Mouse (Mus musculus): Measurements from ENCODE around the gene Snx15. TPM values are rescaled to one million over a fixed set of nuclear protein-coding genes. Genes with fewer than 3 reads are reported as not detected.

The Snx15 gene
- polyA plus RNA-seq, 1 experiment from 2014 or later, result 25.5 TPM

DNA sequence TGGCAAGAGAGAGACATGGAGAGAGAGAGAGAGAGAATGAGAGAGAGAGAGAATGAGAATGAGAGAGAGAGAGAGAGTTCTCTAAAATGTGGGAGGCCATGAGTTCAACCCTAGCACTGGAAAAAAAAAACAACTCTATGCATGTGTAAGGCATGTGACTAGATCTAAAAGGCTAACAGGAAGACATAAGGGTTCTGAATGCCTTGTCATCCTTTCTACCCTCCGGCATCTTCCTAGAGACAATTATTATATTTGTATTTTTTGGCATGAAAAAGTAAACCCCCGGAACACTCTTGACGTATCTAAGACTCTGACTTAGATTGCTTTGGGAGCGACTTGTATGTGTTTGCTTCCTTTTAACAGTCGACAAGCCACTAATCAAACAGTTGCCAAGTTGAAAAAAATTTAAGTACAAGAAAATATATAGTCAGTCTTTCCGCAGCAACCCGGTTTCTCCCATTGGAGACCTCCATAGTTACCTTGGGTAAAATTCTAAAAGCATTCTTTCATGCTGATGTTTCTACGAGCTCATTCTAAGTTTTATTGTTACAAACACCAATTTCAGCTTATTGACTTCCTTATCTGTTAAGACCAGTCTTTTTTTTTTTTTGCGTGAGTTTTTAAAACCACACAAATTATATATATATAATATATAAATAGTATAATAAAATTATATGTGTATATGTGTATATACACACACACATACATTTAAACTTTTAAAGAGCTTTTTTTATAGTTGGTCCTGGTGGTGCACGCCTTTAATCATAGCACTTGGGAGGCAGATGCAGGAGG lies 1.1 kb downstream of the Snx15 start:
- H3K27me3 ChIP-seq (ENCODE audit: control insufficient read depth, insufficient read depth, low read length), result no peaks in the 10 kb centered on the region
- H3K4me2 ChIP-seq, result peak overlapping the region; percentile 52
- H3K4me1 ChIP-seq (ENCODE audit: control insufficient read depth, insufficient read depth, low read length), result peaks cover under 1% of the 10 kb centered on the region; the same call in 1 of the 2 replicates
- no peaks in the 10 kb centered on the region for H3K36me3 ChIP-seq (ENCODE audit: control insufficient read depth, insufficient read depth, low read length)
- peak overlapping the region; percentile 52 for H3K27ac ChIP-seq (ENCODE audit: low read depth, low read length)
- H3K4me3 ChIP-seq (ENCODE audit: low read depth, low read length), result peak overlapping the region; percentile 40
- WGBS (ENCODE audit: insufficient replicate concordance), result 69% methylated on average over 10 of the region's 10 CpGs
- ATAC-seq (replicated peaks; ENCODE audit: insufficient number of reproducible peaks, low FRiP score, low TSS enrichment), result no peak
- H3K9ac ChIP-seq (ENCODE audit: low read depth, low read length), result peak overlapping the region; percentile 61
- no peaks in the 10 kb centered on the region for H3K9me3 ChIP-seq (replicated peaks; ENCODE audit: control insufficient read depth, low read length)

DNA sequence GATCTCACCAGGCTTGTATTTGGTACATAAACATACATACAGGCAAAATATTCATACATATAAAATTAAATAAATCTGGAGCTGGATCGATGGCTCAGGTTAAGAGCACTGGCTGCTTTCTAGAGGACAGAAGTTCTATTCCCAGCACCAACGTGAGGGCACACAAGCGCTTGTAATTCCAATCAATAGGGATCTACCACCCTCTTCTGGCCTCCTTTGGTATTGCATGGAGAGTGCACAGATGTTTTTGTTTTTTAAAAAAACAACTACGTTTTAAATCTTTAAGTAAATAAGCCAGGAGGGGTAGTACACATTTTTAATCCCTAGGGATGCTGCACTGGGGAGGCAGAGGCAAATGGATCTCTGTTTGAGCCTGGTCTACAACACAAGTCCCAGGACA lies 1.8 kb downstream of the Snx15 start:
- Histone ChIP-seq H3K9me3 (replicated peaks; ENCODE audit: control insufficient read depth, low read length) (no peaks in the 10 kb centered on the region), H3K4me1 (ENCODE audit: control insufficient read depth, insufficient read depth, low read length) (peaks cover 5% of the 10 kb centered on the region; the same call in 1 of the 2 replicates), H3K27me3 (ENCODE audit: control insufficient read depth, insufficient read depth, low read length) (no peaks in the 10 kb centered on the region), H3K36me3 (ENCODE audit: control insufficient read depth, insufficient read depth, low read length) (no peaks in the 10 kb centered on the region), H3K4me3 (ENCODE audit: low read depth, low read length) (no peak overlapping the region), H3K9ac (ENCODE audit: low read depth, low read length) (no peak overlapping the region), H3K27ac (ENCODE audit: low read depth, low read length) (no peak overlapping the region), H3K4me2 (no peak overlapping the region)
- ATAC-seq (replicated peaks; ENCODE audit: insufficient number of reproducible peaks, low FRiP score, low TSS enrichment), result no peak
- 24% methylated on average over 4 of the region's 4 CpGs for WGBS (ENCODE audit: insufficient replicate concordance)

DNA sequence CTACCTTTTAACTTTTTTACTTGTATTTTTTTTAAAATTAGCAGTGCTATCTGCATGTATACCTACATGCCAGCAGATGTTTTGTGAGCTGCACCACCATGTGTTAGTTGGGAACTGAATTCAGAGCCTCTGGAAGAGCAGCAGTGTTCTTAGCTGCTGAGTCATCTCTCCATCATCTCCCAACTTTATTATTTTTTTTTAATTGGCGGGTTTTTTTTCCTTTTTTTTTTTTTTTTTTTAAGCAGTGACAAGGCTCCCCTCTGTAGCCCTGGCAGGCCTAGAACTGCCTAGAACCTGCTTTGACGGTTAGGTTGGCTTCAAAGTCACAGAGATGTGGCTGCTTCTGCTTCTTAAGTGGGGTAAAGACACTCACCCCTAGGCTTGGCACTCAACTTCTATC lies 3.2 kb downstream of the Snx15 start:
- WGBS (ENCODE audit: insufficient replicate concordance), result 61% methylated on average over 2 of the region's 2 CpGs
- ATAC-seq (replicated peaks; ENCODE audit: insufficient number of reproducible peaks, low FRiP score, low TSS enrichment), result no peak

DNA sequence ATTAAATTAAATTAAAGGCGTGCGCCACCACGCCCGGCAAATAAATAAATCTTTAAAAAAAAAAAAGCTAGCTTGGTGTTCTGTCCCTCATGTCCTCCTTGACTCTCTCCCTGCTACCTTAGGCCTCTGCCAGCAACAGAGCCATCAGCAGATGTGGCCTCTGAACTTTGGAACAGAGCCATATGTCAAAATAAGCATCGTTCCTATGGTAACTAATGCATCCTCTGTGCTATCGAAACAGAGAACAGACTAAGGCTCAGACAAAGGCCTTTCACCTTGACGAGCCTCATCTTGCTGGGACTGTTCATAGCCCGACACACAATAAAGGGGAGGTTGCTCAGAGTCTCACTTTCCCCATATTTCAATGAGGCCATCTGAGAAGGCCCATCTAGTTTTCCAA lies 4.8 kb downstream of the Snx15 start:
- H3K36me3 ChIP-seq (ENCODE audit: control insufficient read depth, insufficient read depth, low read length), result no peaks in the 10 kb centered on the region
- H3K4me1 ChIP-seq (ENCODE audit: control insufficient read depth, insufficient read depth, low read length), result peaks cover 5% of the 10 kb centered on the region; the same call in 1 of the 2 replicates
- no peak overlapping the region for H3K4me2 ChIP-seq
- H3K27ac ChIP-seq (ENCODE audit: low read depth, low read length), result no peak overlapping the region
- H3K4me3 ChIP-seq (ENCODE audit: low read depth, low read length), result no peak overlapping the region
- no peaks in the 10 kb centered on the region for H3K27me3 ChIP-seq (ENCODE audit: control insufficient read depth, insufficient read depth, low read length)
- no peak for ATAC-seq (replicated peaks; ENCODE audit: insufficient number of reproducible peaks, low FRiP score, low TSS enrichment)
- no peaks in the 10 kb centered on the region for H3K9me3 ChIP-seq (replicated peaks; ENCODE audit: control insufficient read depth, low read length)
- 86% methylated on average over 8 of the region's 8 CpGs for WGBS (ENCODE audit: insufficient replicate concordance)
- no peak overlapping the region for H3K9ac ChIP-seq (ENCODE audit: low read depth, low read length)

More for the DNA sequence above, 3.2 kb downstream of the Snx15 start:
- Histone ChIP-seq H3K36me3 (ENCODE audit: control insufficient read depth, insufficient read depth, low read length) (no peaks in the 10 kb centered on the region), H3K27ac (ENCODE audit: low read depth, low read length) (no peak overlapping the region), H3K9ac (ENCODE audit: low read depth, low read length) (no peak overlapping the region), H3K4me3 (ENCODE audit: low read depth, low read length) (no peak overlapping the region), H3K4me1 (ENCODE audit: control insufficient read depth, insufficient read depth, low read length) (peaks cover 5% of the 10 kb centered on the region; the same call in 1 of the 2 replicates), H3K4me2 (no peak overlapping the region), H3K9me3 (replicated peaks; ENCODE audit: control insufficient read depth, low read length) (no peaks in the 10 kb centered on the region), H3K27me3 (ENCODE audit: control insufficient read depth, insufficient read depth, low read length) (no peaks in the 10 kb centered on the region)

DNA sequence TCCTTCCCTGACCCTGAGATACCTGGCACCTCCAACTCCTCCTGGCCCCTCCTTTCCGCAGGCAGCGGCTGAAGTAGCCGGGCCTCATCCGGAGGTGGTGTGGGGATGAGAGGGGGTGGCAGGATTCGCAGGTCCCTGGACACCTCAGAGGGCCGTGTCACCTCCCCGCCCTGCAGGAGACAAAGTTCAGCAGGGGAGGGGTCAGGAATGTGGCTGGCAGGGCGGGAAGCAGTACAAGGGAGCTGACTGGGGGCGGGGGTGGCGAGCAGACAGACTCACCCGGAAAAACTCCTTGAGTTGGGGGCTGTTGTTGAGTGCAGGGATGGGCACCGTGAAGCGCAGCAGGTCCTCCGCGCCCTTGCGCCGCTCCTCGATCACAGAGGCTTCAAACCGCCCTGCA lies 6.3 kb downstream of the Snx15 start:
- Histone ChIP-seq H3K4me3 (ENCODE audit: low read depth, low read length) (no peak overlapping the region), H3K27me3 (ENCODE audit: control insufficient read depth, insufficient read depth, low read length) (no peaks in the 10 kb centered on the region), H3K9me3 (replicated peaks; ENCODE audit: control insufficient read depth, low read length) (no peaks in the 10 kb centered on the region), H3K4me2 (peak overlapping the region; percentile 31), H3K27ac (ENCODE audit: low read depth, low read length) (no peak overlapping the region), H3K9ac (ENCODE audit: low read depth, low read length) (peak overlapping the region; percentile 62), H3K4me1 (ENCODE audit: control insufficient read depth, insufficient read depth, low read length) (peaks cover 9% of the 10 kb centered on the region; the same call in 1 of the 2 replicates), H3K36me3 (ENCODE audit: control insufficient read depth, insufficient read depth, low read length) (no peaks in the 10 kb centered on the region)
- ATAC-seq (replicated peaks; ENCODE audit: insufficient number of reproducible peaks, low FRiP score, low TSS enrichment), result no peak
- WGBS (ENCODE audit: insufficient replicate concordance), result 18% methylated on average over 19 of the region's 19 CpGs

DNA sequence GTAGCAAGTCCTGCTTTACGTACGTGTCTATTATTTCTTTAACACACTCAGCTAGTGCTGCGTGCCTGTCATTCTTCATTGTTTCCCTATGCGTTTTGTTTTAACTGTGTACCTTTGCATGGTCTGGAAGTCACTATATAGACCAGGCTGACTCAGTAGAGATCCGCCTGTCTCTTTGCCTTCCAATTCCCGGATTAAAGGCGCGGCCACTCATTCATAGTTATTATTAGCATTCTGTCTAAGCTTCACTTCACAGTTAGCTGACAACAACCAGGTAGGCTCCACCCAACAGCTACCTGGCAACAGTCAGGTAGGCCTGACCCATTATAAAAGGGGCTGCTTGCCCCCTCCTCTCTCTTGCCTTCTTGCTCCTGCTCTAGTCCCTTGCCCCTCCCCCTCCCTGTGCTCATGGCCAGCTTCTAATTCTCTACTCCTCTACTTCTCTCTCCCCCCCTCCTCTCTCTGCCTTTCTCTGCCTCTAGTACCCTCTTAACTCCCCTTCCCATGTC lies 9.4 kb downstream of the Snx15 start:
- H3K27ac ChIP-seq (ENCODE audit: low read depth, low read length), result peak overlapping the region; percentile 97
- peaks cover 17% of the 10 kb centered on the region for H3K36me3 ChIP-seq (ENCODE audit: control insufficient read depth, insufficient read depth, low read length)
- H3K4me2 ChIP-seq, result peak overlapping the region; percentile 72
- no peak for ATAC-seq (replicated peaks; ENCODE audit: insufficient number of reproducible peaks, low FRiP score, low TSS enrichment)
- peak overlapping the region; percentile 92 for H3K9ac ChIP-seq (ENCODE audit: low read depth, low read length)
- H3K4me3 ChIP-seq (ENCODE audit: low read depth, low read length), result peak overlapping the region; percentile 73
- H3K9me3 ChIP-seq (replicated peaks; ENCODE audit: control insufficient read depth, low read length), result no peaks in the 10 kb centered on the region
- no peaks in the 10 kb centered on the region for H3K27me3 ChIP-seq (ENCODE audit: control insufficient read depth, insufficient read depth, low read length)
- WGBS (ENCODE audit: insufficient replicate concordance), result 3% methylated on average over 8 of the region's 8 CpGs
- H3K4me1 ChIP-seq (ENCODE audit: control insufficient read depth, insufficient read depth, low read length), result peaks cover 15% of the 10 kb centered on the region; the same call in 1 of the 2 replicates

DNA sequence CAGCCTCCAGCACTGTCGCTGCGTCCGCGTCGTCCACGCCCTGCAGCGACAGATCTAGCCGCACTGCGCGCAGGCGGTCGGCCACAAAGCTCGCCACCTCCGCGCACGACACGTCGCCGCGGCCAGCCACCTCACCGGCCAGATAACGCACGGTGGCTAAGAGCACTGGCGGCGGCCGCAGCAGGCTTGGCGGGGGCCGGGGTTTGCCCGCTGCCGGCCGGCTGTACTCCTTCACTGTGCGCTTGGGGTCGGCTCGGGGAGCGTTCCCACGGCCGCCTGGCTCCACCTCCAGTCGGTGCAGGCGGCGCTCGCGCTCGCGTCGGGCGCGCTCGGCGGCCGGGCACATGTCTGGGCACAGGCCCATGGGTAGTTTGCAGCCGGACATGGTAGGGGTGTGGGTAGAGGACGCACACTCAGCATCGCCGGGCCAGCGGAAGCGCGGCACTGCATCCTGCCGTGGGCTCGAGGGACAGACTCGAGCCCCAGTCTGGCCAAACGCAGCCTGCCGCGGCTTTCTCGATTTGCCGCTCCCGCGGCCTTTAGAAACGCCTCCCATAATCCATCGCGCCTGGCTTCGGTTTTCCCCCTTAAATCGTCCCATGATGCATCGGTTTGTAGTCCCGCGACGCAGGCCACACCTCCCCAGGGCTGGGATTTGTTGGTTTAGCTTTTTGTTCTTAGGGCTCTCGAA lies 10.0 kb downstream of the Snx15 start, which contains the start of gene Sac3d1:
Gene Sac3d1 (minus strand): TSS at position 665 of the 691 bp plus-strand sequence.
- Histone ChIP-seq H3K9me3 (replicated peaks; ENCODE audit: control insufficient read depth, low read length) (no peaks in the 10 kb centered on the region), H3K27ac (ENCODE audit: low read depth, low read length) (peak within 1 kb of the TSS; percentile 97), H3K4me2 (peak within 1 kb of the TSS; percentile 72), H3K4me1 (ENCODE audit: control insufficient read depth, insufficient read depth, low read length) (peaks cover 15% of the 10 kb centered on the region; the same call in 1 of the 2 replicates), H3K9ac (ENCODE audit: low read depth, low read length) (peak within 1 kb of the TSS; percentile 92), H3K36me3 (ENCODE audit: control insufficient read depth, insufficient read depth, low read length) (peaks cover 17% of the 10 kb centered on the region), H3K4me3 (ENCODE audit: low read depth, low read length) (peak within 1 kb of the TSS; percentile 73), H3K27me3 (ENCODE audit: control insufficient read depth, insufficient read depth, low read length) (no peaks in the 10 kb centered on the region)
- peak; percentile 73 for ATAC-seq (replicated peaks; ENCODE audit: insufficient number of reproducible peaks, low FRiP score, low TSS enrichment)
- WGBS (ENCODE audit: insufficient replicate concordance), result under 1% methylated on average over 76 of the region's 77 CpGs

DNA sequence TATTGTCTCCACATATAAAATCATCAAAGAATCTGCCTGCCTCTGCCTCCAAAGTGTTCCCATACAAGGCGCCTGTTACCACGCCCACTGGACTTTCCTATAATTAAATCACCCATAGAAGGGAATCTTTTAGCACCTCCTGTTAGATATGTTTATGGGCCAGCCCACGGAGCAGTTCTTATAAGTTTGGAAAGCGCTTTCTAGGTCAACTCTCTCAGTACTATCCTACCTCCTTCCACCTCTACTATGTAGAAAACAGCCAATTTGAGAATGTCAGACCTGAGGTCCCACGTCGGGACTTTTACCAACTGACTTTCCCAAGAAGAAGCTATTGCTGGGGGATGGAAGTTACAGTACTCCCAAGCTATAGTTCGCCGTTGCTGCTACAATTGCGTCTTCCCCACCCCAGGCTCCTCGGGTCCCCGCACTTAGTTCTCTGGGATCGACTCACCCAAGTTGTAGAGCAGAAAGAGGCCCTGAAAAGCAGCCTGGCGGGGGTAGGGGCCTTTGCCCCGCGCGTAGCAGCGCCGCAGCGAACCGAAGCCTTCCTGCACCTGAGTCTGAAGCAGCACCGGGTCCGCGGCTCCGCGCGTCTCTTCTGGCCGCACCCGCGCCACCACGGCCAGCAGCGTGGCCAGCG lies 10.6 kb downstream of the Snx15 start:
- H3K27ac ChIP-seq (ENCODE audit: low read depth, low read length), result peak overlapping the region; percentile 97
- no peaks in the 10 kb centered on the region for H3K27me3 ChIP-seq (ENCODE audit: control insufficient read depth, insufficient read depth, low read length)
- H3K4me1 ChIP-seq (ENCODE audit: control insufficient read depth, insufficient read depth, low read length), result peaks cover 15% of the 10 kb centered on the region; the same call in 1 of the 2 replicates
- peak overlapping the region; percentile 72 for H3K4me2 ChIP-seq
- H3K9ac ChIP-seq (ENCODE audit: low read depth, low read length), result peak overlapping the region; percentile 92
- no peak for ATAC-seq (replicated peaks; ENCODE audit: insufficient number of reproducible peaks, low FRiP score, low TSS enrichment)
- peaks cover 19% of the 10 kb centered on the region for H3K36me3 ChIP-seq (ENCODE audit: control insufficient read depth, insufficient read depth, low read length)
- peak overlapping the region; percentile 73 for H3K4me3 ChIP-seq (ENCODE audit: low read depth, low read length)
- no peaks in the 10 kb centered on the region for H3K9me3 ChIP-seq (replicated peaks; ENCODE audit: control insufficient read depth, low read length)
- 3% methylated on average over 32 of the region's 32 CpGs for WGBS (ENCODE audit: insufficient replicate concordance)

All from heart, embryonic 11.5 days (tissue).